Mouse (Mus musculus): ENCODE measurements around the gene Etv3.

DNA sequence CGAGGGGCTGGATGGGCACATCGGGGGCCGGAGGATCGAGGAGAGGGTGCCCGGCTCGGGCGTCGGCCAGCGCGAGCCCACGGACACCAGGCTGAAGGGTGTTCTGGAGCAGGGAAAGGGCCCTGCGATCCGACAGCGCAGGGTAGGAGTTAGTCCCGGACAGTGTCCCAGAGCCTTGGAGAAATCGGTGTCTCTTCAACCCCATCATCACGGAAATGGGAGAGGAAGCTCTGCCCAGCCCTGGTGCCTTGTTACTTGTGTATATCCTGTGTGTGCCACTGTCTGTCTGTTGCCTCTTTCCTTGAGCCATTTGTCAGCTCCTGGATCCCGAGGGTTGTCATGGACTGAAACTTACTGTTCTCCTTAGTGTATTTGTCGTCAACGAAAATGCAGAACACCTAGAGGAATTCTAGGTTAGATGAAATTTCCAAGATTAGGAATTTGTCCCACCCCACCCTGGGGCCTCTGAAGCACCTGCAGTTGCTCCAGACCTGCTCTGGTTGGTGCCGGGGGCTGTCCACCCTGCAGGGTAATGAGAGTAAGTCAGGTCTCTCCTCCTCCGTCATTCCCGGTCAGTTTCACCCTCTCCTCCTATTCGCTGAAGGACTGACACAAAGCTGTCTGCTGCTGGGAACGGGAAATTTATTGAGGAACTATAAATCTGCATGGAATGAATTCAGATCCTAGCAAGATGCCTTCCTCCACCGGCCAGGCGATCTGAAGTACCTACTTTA, 797 bp downstream of the Etv3 start:
- no peak for TF ChIP-seq MAFK (IDR thresholded peaks at IDR 0.05; ENCODE audit: insufficient read depth, low read depth, low read length)
- no peak for TF ChIP-seq HCFC1 (IDR thresholded peaks at IDR 0.05; ENCODE audit: borderline replicate concordance, insufficient read depth, low read length)
- no peak for TF ChIP-seq ZC3H11A (IDR thresholded peaks at IDR 0.05; ENCODE audit: borderline replicate concordance, low read depth, low read length)
- TF ChIP-seq CHD2 (IDR thresholded peaks at IDR 0.05; ENCODE audit: low read depth, low read length) = no peak
- no peak for TF ChIP-seq ZNF384 (IDR thresholded peaks at IDR 0.05; ENCODE audit: low read depth, low read length)
